Mouse (Mus musculus): ENCODE measurements around the gene Vcam1. TPM values are rescaled to one million over a fixed set of nuclear protein-coding genes. Genes with fewer than 3 reads are reported as not detected.
A peak's percentile ranks its signal among the peaks of the same experiment; 100 is the strongest.

The Vcam1 gene
- total and polyA plus RNA-seq, 2 experiments from 2014 or later, result 34.4 to 36.2 TPM

GRCm38 (mm10) chr3:116117046-116117445 lies 12.4 kb downstream of the Vcam1 start:
- Histone ChIP-seq H3K36me3 (ENCODE audit: insufficient read depth, low read length) (no peaks in the 10 kb centered on the region), H3K27ac (ENCODE audit: low read depth, low read length) (no peak overlapping the region), H3K4me3 (ENCODE audit: low read depth, low read length) (no peak overlapping the region), H3K9me3 (ENCODE audit: low read length) (no peaks in the 10 kb centered on the region), H3K9ac (replicated peaks; ENCODE audit: low read length, poor library complexity, severe bottlenecking) (no peak overlapping the region), H3K27me3 (ENCODE audit: insufficient read depth, low read length) (no peaks in the 10 kb centered on the region), H3K4me2 (ENCODE audit: low read depth, low read length, poor library complexity, severe bottlenecking) (no peak overlapping the region), H3K4me1 (ENCODE audit: insufficient read depth, low read length) (0 out of 2 replicates have a peak, but pooled peaks cover 2% of the 10 kb centered on the region)
- TF ChIP-seq CTCF (IDR thresholded peaks at IDR 0.05), result no peak
- DNase-seq (ENCODE audit: low spot score), result no peak
- no peak for ATAC-seq (ENCODE audit: low FRiP score)
- WGBS, result 90% methylated on average over 4 of the region's 4 CpGs

- no peak for TF ChIP-seq CTCF (IDR thresholded peaks at IDR 0.05)
- Histone ChIP-seq H3K27me3 (ENCODE audit: insufficient read depth, low read length) (no peaks in the 10 kb centered on the region), H3K9ac (replicated peaks; ENCODE audit: low read length, poor library complexity, severe bottlenecking) (no peak overlapping the region), H3K27ac (ENCODE audit: low read depth, low read length) (no peak overlapping the region; the same call in none of the 2 replicates), H3K4me3 (ENCODE audit: low read depth, low read length) (no peak overlapping the region), H3K9me3 (ENCODE audit: low read length) (no peaks in the 10 kb centered on the region), H3K4me2 (ENCODE audit: low read depth, low read length, poor library complexity, severe bottlenecking) (peak overlapping the region; percentile 33; the same call in 1 of the 2 replicates), H3K4me1 (ENCODE audit: insufficient read depth, low read length) (0 out of 2 replicates have a peak, but pooled peaks cover 2% of the 10 kb centered on the region), H3K36me3 (ENCODE audit: insufficient read depth, low read length) (no peaks in the 10 kb centered on the region)
- ATAC-seq (ENCODE audit: low FRiP score) (no peak), DNase-seq (ENCODE audit: low spot score) (peak; percentile 73)
- WGBS, result 47% methylated on average over 12 of the region's 12 CpGs
Measured at GRCm38 (mm10) chr3:116114249-116115188, 15.0 kb downstream of the Vcam1 start.

GRCm38 (mm10) chr3:116113443-116114241 lies 15.8 kb downstream of the Vcam1 start:
- 0 out of 2 replicates have a peak, but pooled peaks cover 2% of the 10 kb centered on the region for H3K4me1 ChIP-seq (ENCODE audit: insufficient read depth, low read length)
- WGBS, result 9% methylated on average over 7 of the region's 7 CpGs
- H3K27ac ChIP-seq (ENCODE audit: low read depth, low read length), result peak overlapping the region; percentile 51; the same call in 1 of the 2 replicates
- peak; percentile 20 for DNase-seq (ENCODE audit: low spot score)
- no peak overlapping the region for H3K4me3 ChIP-seq (ENCODE audit: low read depth, low read length)
- ATAC-seq (ENCODE audit: low FRiP score), result no peak
- no peaks in the 10 kb centered on the region for H3K27me3 ChIP-seq (ENCODE audit: insufficient read depth, low read length)
- H3K4me2 ChIP-seq (ENCODE audit: low read depth, low read length, poor library complexity, severe bottlenecking), result no peak overlapping the region
- H3K36me3 ChIP-seq (ENCODE audit: insufficient read depth, low read length), result no peaks in the 10 kb centered on the region
- no peaks in the 10 kb centered on the region for H3K9me3 ChIP-seq (ENCODE audit: low read length)
- no peak overlapping the region for H3K9ac ChIP-seq (replicated peaks; ENCODE audit: low read length, poor library complexity, severe bottlenecking)
- TF ChIP-seq CTCF (IDR thresholded peaks at IDR 0.05), result no peak

GRCm38 (mm10) chr3:116112816-116113405 lies 16.6 kb downstream of the Vcam1 start:
- no peak for TF ChIP-seq CTCF (IDR thresholded peaks at IDR 0.05)
- Histone ChIP-seq H3K36me3 (ENCODE audit: insufficient read depth, low read length) (no peaks in the 10 kb centered on the region), H3K27ac (ENCODE audit: low read depth, low read length) (no peak overlapping the region), H3K9ac (replicated peaks; ENCODE audit: low read length, poor library complexity, severe bottlenecking) (no peak overlapping the region), H3K4me1 (ENCODE audit: insufficient read depth, low read length) (0 out of 2 replicates have a peak, but pooled peaks cover 2% of the 10 kb centered on the region), H3K27me3 (ENCODE audit: insufficient read depth, low read length) (no peaks in the 10 kb centered on the region), H3K4me2 (ENCODE audit: low read depth, low read length, poor library complexity, severe bottlenecking) (no peak overlapping the region), H3K9me3 (ENCODE audit: low read length) (no peaks in the 10 kb centered on the region), H3K4me3 (ENCODE audit: low read depth, low read length) (no peak overlapping the region)
- no peak for DNase-seq (ENCODE audit: low spot score)
- ATAC-seq (ENCODE audit: low FRiP score), result no peak
- 65% methylated on average over 5 of the region's 5 CpGs for WGBS

GRCm38 (mm10) chr3:116105713-116106112 lies 23.8 kb downstream of the Vcam1 start:
- Histone ChIP-seq H3K4me3 (ENCODE audit: low read depth, low read length) (no peak overlapping the region), H3K4me2 (ENCODE audit: low read depth, low read length, poor library complexity, severe bottlenecking) (peak overlapping the region; percentile 57), H3K9ac (replicated peaks; ENCODE audit: low read length, poor library complexity, severe bottlenecking) (no peak overlapping the region), H3K9me3 (ENCODE audit: low read length) (no peaks in the 10 kb centered on the region), H3K36me3 (ENCODE audit: insufficient read depth, low read length) (no peaks in the 10 kb centered on the region), H3K27me3 (ENCODE audit: insufficient read depth, low read length) (no peaks in the 10 kb centered on the region), H3K4me1 (ENCODE audit: insufficient read depth, low read length) (no peaks in the 10 kb centered on the region), H3K27ac (ENCODE audit: low read depth, low read length) (no peak overlapping the region)
- WGBS, result 88% methylated on average over 5 of the region's 5 CpGs
- no peak for DNase-seq (ENCODE audit: low spot score)
- ATAC-seq (ENCODE audit: low FRiP score), result no peak
- no peak for TF ChIP-seq CTCF (IDR thresholded peaks at IDR 0.05)
